Mouse (Mus musculus) thymus, adult 2 months (tissue): ENCODE data around the gene Pnpla8.

ENCODE experiments used
- CTCF ChIP-seq: fragments of 200-500 bp; IDR thresholded peaks from 2 replicates; pipeline ENCODE4 v1.5.1; 2012; ENCODE audit warnings: mild to moderate bottlenecking, control low read depth, low read length, moderate library complexity, borderline replicate concordance; ENCODE audit not compliant: control insufficient read depth, poor library complexity, insufficient read depth; ENCODE audit errors: extremely low read depth
- POLR2A ChIP-seq: fragments of 200-500 bp; IDR thresholded peaks from 2 replicates; pipeline ENCODE4 v1.6.1; 2012; ENCODE audit warnings: mild to moderate bottlenecking, low read length, control low read depth, moderate library complexity; ENCODE audit not compliant: control insufficient read depth, poor library complexity, insufficient read depth; ENCODE audit errors: extremely low read depth

GRCm38 (mm10) chr12:44325091-44325490 is 103.9 kb downstream of the Pnpla8 start:
- TF ChIP-seq CTCF (no peak), POLR2A (no peak)
